Mouse (Mus musculus) brain, embryonic 18.5 days (tissue): ENCODE data around the gene Lyg1.

Experiments
- DNase-seq: peaks from one replicate; pipeline ENCODE4 v3.0.0-alpha.2; 2012; ENCODE audit warnings: low read depth, low spot score

Gene Lyg1

GRCm38 (mm10) chr1:37954786-37955185, 2.8 kb downstream of the Lyg1 start:
- no peak for DNase-seq

- no peak for DNase-seq
Observed at GRCm38 (mm10) chr1:37948906-37949305, 8.7 kb downstream of the Lyg1 start.

GRCm38 (mm10) chr1:37931806-37932205, 25.8 kb downstream of the Lyg1 start:
- no peak for DNase-seq

GRCm38 (mm10) chr1:37925971-37926370, 31.6 kb downstream of the Lyg1 start:
- no peak for DNase-seq

- no peak for DNase-seq
Observed at GRCm38 (mm10) chr1:37922536-37922935, 35.0 kb downstream of the Lyg1 start.

GRCm38 (mm10) chr1:37918096-37918495, 39.5 kb downstream of the Lyg1 start:
- no peak for DNase-seq

- no peak for DNase-seq
Observed at GRCm38 (mm10) chr1:37917666-37918065, 39.9 kb downstream of the Lyg1 start.

GRCm38 (mm10) chr1:37916393-37916792, 41.2 kb downstream of the Lyg1 start, which contains the start of gene Lyg2:
Lyg2 (minus strand) TSS chr1:37916493.
- no peak for DNase-seq

- no peak for DNase-seq
Observed at GRCm38 (mm10) chr1:37912751-37913150, 44.8 kb downstream of the Lyg1 start.

- no peak for DNase-seq
Observed at GRCm38 (mm10) chr1:37903178-37903577, 54.4 kb downstream of the Lyg1 start.

- no peak for DNase-seq
Observed at GRCm38 (mm10) chr1:37900288-37900687, 57.3 kb downstream of the Lyg1 start.

- no peak for DNase-seq
Observed at GRCm38 (mm10) chr1:37899816-37900215, 57.7 kb downstream of the Lyg1 start.
